Mouse (Mus musculus): ENCODE results near the gene Kiss1r. TPM values are rescaled to one million over a fixed set of nuclear protein-coding genes. Genes with fewer than 3 reads are reported as not detected.

Kiss1r gene
- polyA plus RNA-seq, 1 experiment = 0.82 TPM

DNA sequence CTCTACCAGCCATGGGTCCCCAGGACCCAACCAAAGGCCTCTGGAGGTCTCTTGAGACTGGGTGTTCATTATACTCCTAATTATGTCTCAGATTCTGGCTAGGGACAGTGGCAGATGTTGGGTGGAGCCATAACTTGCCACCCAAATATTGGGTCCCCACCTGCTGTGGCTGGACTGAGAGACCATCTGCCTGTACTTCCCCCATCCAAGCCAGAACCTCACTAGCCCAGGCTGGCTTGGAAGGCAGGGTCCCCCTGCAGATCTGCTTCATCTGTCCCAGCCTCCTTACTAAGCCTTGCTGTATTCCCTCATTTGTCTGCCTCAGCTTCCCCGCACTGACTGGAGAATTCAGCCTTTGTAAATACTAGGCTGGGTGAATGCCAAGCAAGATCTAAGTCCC is 51.4 kb downstream of the Kiss1r start:
- TF ChIP-seq GATA1 (IDR thresholded peaks at IDR 0.05; ENCODE audit: low read length) = no peak

DNA sequence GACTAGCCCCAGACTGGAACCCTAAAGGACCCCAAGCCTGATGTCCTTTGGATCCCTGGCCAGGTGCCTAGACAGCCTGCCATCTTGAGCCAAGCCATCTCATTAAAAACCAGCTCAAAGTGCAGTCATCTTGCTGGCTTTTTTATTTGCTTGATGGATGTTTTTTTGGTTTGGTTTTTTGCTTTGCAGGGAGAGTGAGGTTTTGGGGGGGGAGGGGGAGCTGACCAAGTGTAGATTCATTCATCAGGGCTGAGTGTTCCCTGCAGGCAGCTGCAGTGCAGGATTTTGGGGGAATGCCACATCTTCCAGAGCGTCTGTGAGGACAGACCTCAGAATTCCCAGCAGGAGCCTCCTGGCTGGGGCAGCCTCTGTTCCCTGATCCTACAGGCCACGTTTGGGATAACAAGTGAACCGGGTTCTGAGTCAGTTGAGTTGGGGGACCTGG is 52.4 kb downstream of the Kiss1r start:
- TF ChIP-seq GATA1 (IDR thresholded peaks at IDR 0.05; ENCODE audit: low read length) = no peak

DNA sequence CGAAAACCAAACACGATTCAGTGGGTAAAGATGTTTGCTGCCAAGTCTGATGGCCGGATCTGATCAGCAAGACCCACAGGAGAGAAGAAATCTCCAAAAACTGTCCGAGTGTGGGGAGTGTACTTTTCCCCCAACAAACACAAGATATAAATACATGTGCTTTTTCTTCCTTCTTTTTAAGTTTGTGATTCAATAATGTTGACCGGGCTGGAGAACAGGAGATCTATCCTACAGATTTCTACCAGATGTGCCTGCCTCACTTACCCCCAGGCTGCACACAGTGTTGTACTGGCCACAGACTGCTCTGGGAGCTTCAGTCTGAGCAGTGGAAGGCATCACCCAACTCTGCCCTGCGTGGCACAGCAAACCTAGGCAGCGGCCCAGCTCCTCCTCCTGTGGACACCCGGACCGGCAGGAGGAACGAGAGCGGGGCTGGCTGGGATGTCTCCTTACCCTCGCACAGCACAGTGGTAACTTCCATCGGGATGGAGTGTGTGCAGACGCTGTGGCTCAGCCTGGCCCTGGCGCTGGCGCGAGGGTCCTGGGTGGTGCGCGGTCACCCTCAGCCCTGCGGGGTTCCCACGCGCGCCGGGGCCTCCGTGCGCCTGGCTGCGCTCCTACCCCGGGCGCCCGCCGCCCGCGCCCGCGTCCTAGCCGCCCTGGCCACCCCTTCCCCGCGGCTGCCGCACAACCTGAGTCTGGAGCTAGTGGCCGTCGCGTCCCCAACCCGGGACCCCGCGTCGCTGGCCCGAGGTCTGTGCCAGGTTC is 53.8 kb downstream of the Kiss1r start, which contains the start of gene Grin3b:
Grin3b (plus strand) TSS at position 301 of the 768 bp plus-strand sequence.
- TF ChIP-seq GATA1 (IDR thresholded peaks at IDR 0.05; ENCODE audit: low read length) = no peak

DNA sequence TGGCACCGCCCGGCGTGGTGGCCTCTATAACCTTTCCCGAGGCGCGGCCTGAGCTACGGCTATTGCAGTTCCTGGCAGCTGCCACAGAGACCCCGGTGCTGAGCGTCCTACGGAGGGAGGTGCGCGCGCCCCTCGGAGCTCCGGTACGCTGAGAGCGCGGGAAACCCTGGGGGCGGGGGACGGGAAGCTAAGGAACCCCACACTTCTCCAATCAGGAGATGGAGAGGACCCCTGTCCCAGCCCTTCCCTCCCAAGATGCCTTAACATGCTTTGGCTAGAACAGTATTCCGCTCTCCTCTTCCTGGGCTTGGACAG is 54.4 kb downstream of the Kiss1r start:
- no peak for TF ChIP-seq GATA1 (IDR thresholded peaks at IDR 0.05; ENCODE audit: low read length)

Other genes with a start within 250 kb of the Kiss1r start
- 119 and 126 TPM in 2 replicates for gene Tpgs1, start 247.6 kb upstream of the Kiss1r start, polyA plus RNA-seq (2012)
- 540 and 646 TPM in 2 replicates for gene Cdc34, start 234.8 kb upstream of the Kiss1r start, polyA plus RNA-seq (2012)
- gene Gzmm, start 228.0 kb upstream of the Kiss1r start, polyA plus RNA-seq (2012) = 0.25 and 0.30 TPM in 2 replicates
- 834 and 1,207 TPM in 2 replicates for gene Bsg, start 212.5 kb upstream of the Kiss1r start, polyA plus RNA-seq (2012)
- 0.49 and 0.78 TPM in 2 replicates for gene Hcn2, start 200.3 kb upstream of the Kiss1r start, polyA plus RNA-seq (2012)
- gene Polrmt, start 170.4 kb upstream of the Kiss1r start, polyA plus RNA-seq (2012) = 52.0 and 53.1 TPM in 2 replicates
- gene Fgf22, start 161.9 kb upstream of the Kiss1r start, polyA plus RNA-seq (2012) = not detected in 2 replicates
- gene Rnf126, start 150.0 kb upstream of the Kiss1r start, polyA plus RNA-seq (2012) = 373 and 414 TPM in 2 replicates
- gene Fstl3, start 139.7 kb upstream of the Kiss1r start, polyA plus RNA-seq (2012) = 0.06 and 0.11 TPM in 2 replicates
- not detected in 2 replicates for gene Prss57, start 126.0 kb upstream of the Kiss1r start, polyA plus RNA-seq (2012)
- gene Palm, start 123.4 kb upstream of the Kiss1r start, polyA plus RNA-seq (2012) = 0.82 and 1.2 TPM in 2 replicates
- gene Misp, start 96.0 kb upstream of the Kiss1r start, polyA plus RNA-seq (2012) = not detected in 2 replicates
- 1,266 and 1,318 TPM in 2 replicates for gene Ptbp1, start 62.5 kb upstream of the Kiss1r start, polyA plus RNA-seq (2012)
- 0.38 TPM in 1 of 2 replicates, not detected in the other for gene Prtn3, start 42.5 kb upstream of the Kiss1r start, polyA plus RNA-seq (2012)
- gene Plppr3, start 42.3 kb upstream of the Kiss1r start, polyA plus RNA-seq (2012) = not detected in 2 replicates
- not detected in 2 replicates for gene Elane, start 30.7 kb upstream of the Kiss1r start, polyA plus RNA-seq (2012)
- gene Cfd, start 26.1 kb upstream of the Kiss1r start, polyA plus RNA-seq (2012) = not detected in 2 replicates
- 64.2 and 66.0 TPM in 2 replicates for gene Med16, start 8.0 kb upstream of the Kiss1r start, polyA plus RNA-seq (2012)
- gene Gm26602, start 6.1 kb upstream of the Kiss1r start, polyA plus RNA-seq (2012) = not detected in 2 replicates
- 229 and 234 TPM in 2 replicates for gene R3hdm4, start 4.2 kb downstream of the Kiss1r start, polyA plus RNA-seq (2012)
- gene Arid3a, start 10.1 kb downstream of the Kiss1r start, polyA plus RNA-seq (2012) = 99.9 and 103 TPM in 2 replicates
- 85.4 and 95.5 TPM in 2 replicates for gene Wdr18, start 43.2 kb downstream of the Kiss1r start, polyA plus RNA-seq (2012)
- 0.05 and 0.08 TPM in 2 replicates for gene Grin3b, start 53.7 kb downstream of the Kiss1r start, polyA plus RNA-seq (2012)
- gene Tmem259, start 67.4 kb downstream of the Kiss1r start, polyA plus RNA-seq (2012) = 308 and 394 TPM in 2 replicates
- gene Cnn2, start 71.6 kb downstream of the Kiss1r start, polyA plus RNA-seq (2012) = 11.4 and 12.4 TPM in 2 replicates
- gene Abca7, start 79.5 kb downstream of the Kiss1r start, polyA plus RNA-seq (2012) = 23.5 and 25.3 TPM in 2 replicates
- 160 and 189 TPM in 2 replicates for gene Arhgap45, start 99.7 kb downstream of the Kiss1r start, polyA plus RNA-seq (2012)
- gene Polr2e, start 122.8 kb downstream of the Kiss1r start, polyA plus RNA-seq (2012) = 180 and 263 TPM in 2 replicates
- gene Gpx4, start 130.2 kb downstream of the Kiss1r start, polyA plus RNA-seq (2012) = 1,603 and 2,372 TPM in 2 replicates
- 41.3 and 41.5 TPM in 2 replicates for gene Sbno2, start 188.6 kb downstream of the Kiss1r start, polyA plus RNA-seq (2012)
- 140 and 143 TPM in 2 replicates for gene Stk11, start 198.8 kb downstream of the Kiss1r start, polyA plus RNA-seq (2012)
- 1,550 and 1,866 TPM in 2 replicates for gene Atp5d, start 221.7 kb downstream of the Kiss1r start, polyA plus RNA-seq (2012)
- 53.6 and 59.0 TPM in 2 replicates for gene Cbarp, start 223.9 kb downstream of the Kiss1r start, polyA plus RNA-seq (2012)
- gene Midn, start 231.3 kb downstream of the Kiss1r start, polyA plus RNA-seq (2012) = 227 and 254 TPM in 2 replicates
- gene Cirbp, start 249.0 kb downstream of the Kiss1r start, polyA plus RNA-seq (2012) = 54.3 and 62.8 TPM in 2 replicates